Mouse (Mus musculus) megakaryocyte-erythroid progenitor cell, adult 5-6 weeks (primary cell): ENCODE measurements around the gene Inafm1. TPM values are rescaled to one million over a fixed set of nuclear protein-coding genes. Genes with fewer than 3 reads are reported as not detected.

ENCODE experiments used
- ATAC-seq: replicated peaks from 2 replicates; pipeline ENCODE4 v1.8.0; 2016; ENCODE audit warnings: mild to moderate bottlenecking, inconsistent platforms; ENCODE audit not compliant: severe bottlenecking, poor library complexity, low FRiP score, low TSS enrichment
- total RNA-seq, 2 experiments: library from RNA; stranded (forward) in 1 of 2; stranded (reverse) in 1 of 2; fragments of 200-1000, 215-1000 nt in 1 of 2; fragments of >200 nt in 1 of 2; fragmentation: Nextera tagmentation in 1 of 2; gene quantifications; 2 replicates each; pipeline ENCODE4 v1.2.3; 2014 to 2017

Inafm1 gene
- total RNA-seq, 2 experiments from 2014 or later, result 18.4 to 28.3 TPM

- peak; percentile 45 for ATAC-seq
Observed at GRCm38 (mm10) chr7:16299419-16300035, 26.1 kb upstream of the Inafm1 start.

- no peak for ATAC-seq
Observed at GRCm38 (mm10) chr7:16298927-16299326, 25.5 kb upstream of the Inafm1 start.

DNA sequence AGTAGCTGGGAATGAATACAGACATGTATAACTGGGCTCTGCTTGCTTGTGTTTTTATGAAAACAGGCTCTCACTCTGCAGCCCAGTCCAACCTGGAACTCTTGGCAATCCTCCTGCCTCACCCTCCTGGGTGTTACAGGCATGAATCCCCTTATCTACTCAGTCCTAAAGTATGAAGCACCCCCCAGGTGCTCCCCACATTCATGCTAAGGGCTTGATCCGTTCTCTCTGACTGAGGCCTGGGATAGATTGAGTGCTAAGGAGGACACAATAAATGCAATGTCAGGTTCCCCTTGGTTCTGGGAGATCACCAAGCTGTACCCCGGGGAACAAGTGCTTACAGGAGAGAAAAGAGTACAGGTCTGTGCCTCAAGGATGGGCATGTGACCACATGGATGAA lies 24.2 kb upstream of the Inafm1 start:
- ATAC-seq, result no peak

GRCm38 (mm10) chr7:16296766-16297390 lies 23.5 kb upstream of the Inafm1 start:
- peak; percentile 50 for ATAC-seq

- peak; percentile 51 for ATAC-seq
Observed at GRCm38 (mm10) chr7:16296146-16296545, 22.7 kb upstream of the Inafm1 start.

GRCm38 (mm10) chr7:16295321-16295900 lies 22.0 kb upstream of the Inafm1 start:
- peak; percentile 53 for ATAC-seq

DNA sequence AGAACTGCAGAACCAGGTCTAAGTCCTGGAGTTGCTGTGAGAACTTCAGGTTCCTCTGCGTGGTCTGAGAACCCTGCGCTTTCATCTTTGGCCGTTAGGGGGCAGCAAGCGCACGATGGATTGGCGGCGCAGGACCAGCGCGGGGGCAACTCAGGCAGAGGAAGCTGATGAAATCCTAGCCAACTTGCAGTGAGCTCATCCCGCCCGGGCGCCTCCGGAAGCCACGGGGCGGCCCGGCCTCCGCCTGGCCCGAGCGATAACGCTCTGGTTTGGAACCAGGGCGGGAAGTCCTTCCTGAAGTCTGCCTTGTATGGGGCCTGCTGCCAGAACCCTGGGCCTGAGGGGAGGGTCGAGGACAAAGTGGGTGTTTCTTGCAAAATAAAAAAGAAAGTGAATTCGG lies 21.4 kb upstream of the Inafm1 start:
- ATAC-seq, result peak; percentile 76

- ATAC-seq, result peak; percentile 66
Observed at GRCm38 (mm10) chr7:16294346-16294745, 20.9 kb upstream of the Inafm1 start.

- no peak for ATAC-seq
Observed at GRCm38 (mm10) chr7:16287791-16288190, 14.4 kb upstream of the Inafm1 start.

DNA sequence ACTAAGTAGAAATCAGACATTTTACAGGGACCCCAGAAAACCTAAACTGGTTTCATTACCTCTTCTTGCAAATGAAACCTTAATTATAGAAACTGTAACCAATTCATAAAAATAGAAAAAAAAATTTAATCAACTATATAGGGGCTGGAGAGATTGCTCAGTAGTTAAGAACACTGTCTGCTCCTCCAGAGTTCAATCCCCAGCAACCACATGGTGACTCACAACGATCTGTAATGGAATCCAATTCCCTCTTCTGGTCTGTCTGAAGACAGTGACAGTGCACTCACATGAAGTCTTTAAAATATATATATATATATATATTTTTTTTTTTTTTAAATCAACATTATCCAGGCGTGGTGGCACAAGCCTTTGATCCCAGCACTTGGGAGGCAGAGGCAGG lies 13.6 kb upstream of the Inafm1 start:
- no peak for ATAC-seq

DNA sequence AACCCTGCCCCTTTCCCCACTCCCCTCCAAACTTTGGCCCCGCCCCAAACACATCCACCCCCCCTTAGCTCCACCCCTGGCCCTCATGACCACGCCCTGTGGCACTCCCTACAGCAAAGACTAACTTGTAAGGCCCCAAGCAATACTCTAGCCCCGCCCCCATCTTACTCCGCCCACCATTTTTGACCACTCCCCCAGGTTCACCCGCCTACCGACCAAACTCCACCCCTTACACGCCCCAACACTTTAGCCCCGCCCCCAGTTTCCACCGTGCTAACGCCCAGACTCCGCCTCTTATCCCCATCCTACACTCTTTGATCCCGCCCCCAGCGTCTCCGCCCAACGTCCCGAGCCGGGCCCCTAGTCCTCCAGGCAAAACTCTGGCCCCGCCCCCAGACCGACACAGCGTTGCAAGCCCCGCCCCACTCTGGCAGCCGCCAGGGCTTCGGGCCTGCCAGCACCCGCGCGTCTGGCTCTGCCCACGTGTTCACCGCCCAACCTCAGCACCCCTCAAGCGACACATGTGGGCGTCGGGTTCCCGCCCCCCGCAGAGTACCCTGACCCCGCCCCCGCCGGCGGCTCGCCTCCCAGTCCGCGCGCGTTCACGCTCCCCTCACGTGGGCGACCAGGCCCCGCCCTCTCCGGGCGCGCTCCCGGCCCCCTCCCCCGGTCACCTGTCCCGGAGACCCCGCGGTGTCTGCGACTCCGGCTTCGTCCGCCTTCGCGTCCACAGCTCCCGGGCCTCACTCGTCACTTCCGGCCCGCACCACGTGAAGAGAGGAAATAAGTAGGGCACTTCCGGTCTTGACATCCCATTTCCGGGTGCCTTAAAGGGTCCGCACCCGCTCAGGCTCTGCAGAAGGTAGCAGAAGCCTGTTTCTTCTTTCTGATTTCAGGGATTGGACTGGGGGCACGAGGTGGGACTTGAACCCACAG lies 12.9 kb upstream of the Inafm1 start, which contains the start of gene Ccdc9:
Gene Ccdc9, minus strand, starts transcription at position 770 of the 936 bp plus-strand sequence.
- peak; percentile 86 for ATAC-seq

GRCm38 (mm10) chr7:16285450-16286025 lies 12.1 kb upstream of the Inafm1 start:
- ATAC-seq, result peak; percentile 38

DNA sequence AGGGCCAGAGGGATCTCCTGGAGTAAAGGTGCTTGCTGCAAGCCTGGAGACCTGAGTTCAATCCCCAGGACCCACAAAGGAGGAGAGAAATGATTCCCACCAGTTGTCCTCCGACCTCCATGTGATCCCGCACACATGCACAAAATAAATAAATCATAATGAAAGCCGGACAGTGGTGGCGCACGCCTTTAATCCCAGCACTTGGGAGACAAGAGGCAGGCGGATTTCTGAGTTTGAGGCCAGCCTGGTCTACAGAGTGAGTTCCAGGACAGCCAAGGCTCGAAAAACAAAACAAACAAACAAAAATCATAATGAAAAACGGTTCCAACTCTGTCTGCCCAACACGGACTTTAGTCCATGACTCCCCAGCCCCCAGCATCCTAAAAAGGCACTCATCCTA lies 11.5 kb upstream of the Inafm1 start:
- no peak for ATAC-seq

DNA sequence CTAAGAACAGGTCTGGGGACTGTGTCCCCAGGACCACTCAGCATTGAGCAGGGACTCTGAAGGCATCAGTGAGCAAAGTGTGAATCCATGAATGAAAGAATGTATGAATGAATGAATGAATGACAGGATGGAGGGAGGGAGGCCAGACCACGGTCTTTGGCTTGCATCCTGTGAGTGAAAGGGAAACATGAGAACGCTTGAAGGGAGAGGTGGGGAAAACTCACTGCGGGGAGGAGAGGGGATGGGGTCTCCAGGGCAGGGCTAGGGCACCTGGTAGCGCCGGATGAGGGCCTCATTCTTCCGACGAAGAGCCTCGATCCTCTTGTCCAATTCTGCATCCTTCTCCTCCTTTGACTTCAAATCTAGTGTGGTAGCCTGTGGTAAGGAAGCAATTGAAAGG lies 10.6 kb upstream of the Inafm1 start:
- ATAC-seq, result no peak

GRCm38 (mm10) chr7:16282334-16282733 lies 8.9 kb upstream of the Inafm1 start:
- no peak for ATAC-seq

DNA sequence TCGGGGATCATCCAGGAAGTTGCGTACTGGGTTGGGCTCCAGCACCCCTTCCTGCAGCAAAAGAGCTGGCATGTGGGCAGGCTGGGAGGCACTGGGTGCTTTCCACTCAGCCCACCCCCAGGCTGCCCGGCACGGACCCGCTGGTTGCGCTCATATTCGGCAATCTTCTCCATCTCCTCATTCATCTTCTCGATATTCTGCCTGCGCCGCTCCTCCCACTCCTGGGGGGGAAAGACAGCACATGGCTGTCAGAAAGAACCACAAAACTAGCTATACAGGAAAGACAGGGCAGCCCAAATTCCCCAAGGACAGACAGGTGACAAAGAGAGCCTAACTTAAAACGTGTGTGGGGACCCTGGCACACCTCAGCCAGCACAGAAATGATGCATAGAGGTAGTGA lies 7.3 kb upstream of the Inafm1 start:
- ATAC-seq, result no peak

DNA sequence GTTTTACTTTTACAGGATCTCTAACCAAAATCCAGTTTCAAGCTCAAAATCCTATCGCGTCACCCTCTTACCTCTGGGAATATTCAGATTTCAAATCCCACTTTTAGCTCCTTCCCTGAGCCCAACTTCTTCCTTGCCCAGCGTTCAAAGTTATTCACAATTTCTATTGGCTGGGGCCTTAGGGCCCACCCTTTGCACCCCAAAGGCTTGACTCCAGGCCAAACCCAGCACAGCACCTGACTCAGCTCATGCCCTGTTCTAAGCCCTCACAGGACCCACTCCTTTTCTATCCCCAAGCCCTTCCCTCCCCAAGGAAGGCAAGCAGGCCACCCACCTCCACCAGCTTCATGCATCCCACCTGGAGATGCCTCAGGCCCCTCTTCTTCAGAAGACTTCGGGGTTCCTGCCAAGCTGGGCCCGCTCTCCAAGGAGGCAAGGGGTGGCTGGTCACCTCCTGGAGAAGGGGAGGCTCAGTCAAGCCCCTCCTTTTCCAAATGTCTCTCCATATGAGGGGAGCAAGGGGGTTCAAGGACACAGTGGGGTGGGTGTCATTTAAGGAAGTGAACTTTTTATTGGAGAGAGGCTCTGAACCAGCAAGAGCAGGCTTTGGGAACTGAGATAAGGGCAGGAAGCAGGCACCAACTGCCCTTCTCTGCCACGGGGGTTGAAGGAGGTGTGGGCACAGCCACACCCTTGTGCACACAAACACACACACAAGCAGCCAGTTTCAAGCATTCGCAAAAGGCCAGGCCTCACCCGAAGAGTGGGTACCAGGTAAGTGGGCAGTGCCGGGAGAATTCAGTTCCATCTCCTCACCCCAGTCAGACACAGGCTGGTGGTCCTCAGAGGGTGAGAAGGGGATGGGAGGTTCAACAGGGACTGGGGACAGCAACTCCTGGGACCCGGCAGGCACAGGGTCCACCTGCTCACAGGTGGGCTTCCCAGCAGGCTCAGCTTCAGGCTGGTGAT lies 1.8 kb upstream of the Inafm1 start:
- ATAC-seq, result peak; percentile 53

GRCm38 (mm10) chr7:16273766-16274140 lies 336 bp upstream of the Inafm1 start:
- peak; percentile 66 for ATAC-seq

DNA sequence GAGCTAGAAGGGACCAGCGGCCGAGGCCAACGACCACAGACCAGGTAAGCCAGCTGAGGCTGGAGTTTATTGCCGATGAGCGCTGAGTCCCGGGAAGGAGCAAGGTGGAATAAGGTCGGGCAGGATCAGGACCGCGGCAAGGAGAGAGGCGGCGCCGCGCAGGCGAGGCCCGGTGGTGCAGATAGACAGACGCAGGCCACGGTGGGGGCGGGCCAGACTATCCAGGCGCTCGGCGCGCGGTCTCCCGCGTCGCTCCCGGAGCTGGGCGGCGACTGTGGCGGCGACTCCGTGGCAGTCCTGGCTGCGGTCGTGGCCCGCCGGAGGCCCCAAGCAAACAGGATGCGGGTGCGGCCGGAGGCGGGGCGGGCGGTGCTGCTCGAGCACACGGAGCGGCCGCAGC lies 736 bp downstream of the Inafm1 start:
- ATAC-seq, result peak; percentile 53
